Mouse (Mus musculus) myocyte (in vitro differentiated cells): Measurements from ENCODE around the gene Csmd2.

Source experiments
- E2F4 ChIP-seq: IDR thresholded peaks from one replicate; pipeline ENCODE4 v1.6.1; 2011; ENCODE audit warnings: mild to moderate bottlenecking, control low read depth, moderate library complexity; ENCODE audit not compliant: insufficient read depth
- MAX ChIP-seq: IDR thresholded peaks from one replicate; pipeline ENCODE4 v1.6.1; 2011; ENCODE audit warnings: low read depth, mild to moderate bottlenecking, control low read depth
- MYOG ChIP-seq, 3 experiments: IDR thresholded peaks; one replicate each; pipeline ENCODE4 v1.6.1; 2011; ENCODE audit warnings: control low read depth in 2 of 3, low read depth in 2 of 3, mild to moderate bottlenecking in 2 of 3; ENCODE audit not compliant: insufficient read length in 2 of 3, control insufficient read depth in 1 of 3, insufficient read depth in 1 of 3
- POLR2A ChIP-seq: IDR thresholded peaks from one replicate; pipeline ENCODE4 v1.6.1; 2011; ENCODE audit warnings: low read depth, mild to moderate bottlenecking, control low read depth, moderate library complexity; ENCODE audit not compliant: insufficient read length
- REST ChIP-seq: IDR thresholded peaks from one replicate; pipeline ENCODE4 v1.6.1; 2011; ENCODE audit warnings: mild to moderate bottlenecking, control low read depth, moderate library complexity; ENCODE audit not compliant: insufficient read depth, insufficient read length
- USF1 ChIP-seq: IDR thresholded peaks from one replicate; pipeline ENCODE4 v1.6.1; 2011; ENCODE audit warnings: low read depth, mild to moderate bottlenecking, control low read depth, moderate library complexity

DNA sequence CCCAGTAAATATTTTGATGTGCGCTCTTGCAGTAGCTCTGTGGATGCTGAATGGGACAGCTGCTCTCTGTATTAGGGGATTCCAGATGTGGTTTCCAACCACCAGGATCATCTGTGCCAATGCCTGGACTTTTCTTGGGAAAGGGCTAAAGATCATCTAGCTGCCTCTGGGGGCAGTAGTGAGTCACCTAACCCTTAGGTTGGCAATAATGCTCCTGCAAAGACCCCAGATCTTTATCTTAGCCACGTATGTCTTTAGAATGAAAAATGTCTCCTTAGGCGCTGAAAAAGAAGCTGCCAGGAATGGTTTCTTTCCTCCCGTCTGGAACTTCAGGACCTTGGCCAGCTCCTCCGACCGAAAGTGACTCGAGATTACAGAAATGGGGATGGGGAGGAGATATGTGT lies 17.6 kb upstream of the Csmd2 start:
- TF ChIP-seq POLR2A, result no peak
- TF ChIP-seq E2F4, result no peak
- TF ChIP-seq MAX, result no peak
- no peak for TF ChIP-seq USF1
- no peak for TF ChIP-seq MYOG (IDR thresholded peaks at IDR 0.05; ENCODE audit: control insufficient read depth in 1 of 3, insufficient read depth in 1 of 3, insufficient read length in 2 of 3, low read depth in 2 of 3)
- TF ChIP-seq REST, result no peak
